Mouse (Mus musculus): ENCODE results near the gene Hps4. TPM values are rescaled to one million over a fixed set of nuclear protein-coding genes. Genes with fewer than 3 reads are reported as not detected.
"Not testable (repeated sequence)": the region's sequence is repeated elsewhere in the genome, so short reads cannot be mapped to it uniquely, and the experiment has no call there.

Gene Hps4
- polyA plus RNA-seq, 1 experiment from 2014 or later = 21.4 TPM

- peaks cover 23% of the 10 kb centered on the region for H3K4me1 ChIP-seq
- peaks cover 69% of the 10 kb centered on the region for H3K27me3 ChIP-seq (ENCODE audit: insufficient read depth, poor library complexity, severe bottlenecking)
- H3K4me3 ChIP-seq = no peak overlapping the region
- H3K9me3 ChIP-seq = no peaks in the 10 kb centered on the region
- H3K36me3 ChIP-seq = no peaks in the 10 kb centered on the region
- DNase-seq (ENCODE audit: low spot score) = no peak
- WGBS = 76% methylated on average over 18 of the region's 18 CpGs
- no peak overlapping the region for H3K27ac ChIP-seq
These were observed 53.2 kb downstream of the Hps4 start for GRCm38 (mm10) chr5:112396066-112396465.

GRCm38 (mm10) chr5:112399284-112399683, 56.4 kb downstream of the Hps4 start:
- WGBS = 74% methylated on average over 10 of the region's 10 CpGs
- Histone ChIP-seq H3K27ac (no peak overlapping the region), H3K36me3 (no peaks in the 10 kb centered on the region), H3K9me3 (no peaks in the 10 kb centered on the region), H3K4me1 (peaks cover 12% of the 10 kb centered on the region), H3K4me3 (no peak overlapping the region), H3K27me3 (ENCODE audit: insufficient read depth, poor library complexity, severe bottlenecking) (peaks cover 40% of the 10 kb centered on the region)
- DNase-seq (ENCODE audit: low spot score) = no peak

- WGBS = 59% methylated on average over 3 of the region's 3 CpGs
- Histone ChIP-seq H3K27me3 (ENCODE audit: insufficient read depth, poor library complexity, severe bottlenecking) (peaks cover 21% of the 10 kb centered on the region; the same call in 1 of the 2 replicates), H3K4me3 (no peak overlapping the region), H3K9me3 (no peaks in the 10 kb centered on the region), H3K27ac (no peak overlapping the region), H3K4me1 (peaks cover 6% of the 10 kb centered on the region), H3K36me3 (no peaks in the 10 kb centered on the region)
- DNase-seq (ENCODE audit: low spot score) = no peak
These were observed 59.6 kb downstream of the Hps4 start for GRCm38 (mm10) chr5:112402437-112402836.

DNA sequence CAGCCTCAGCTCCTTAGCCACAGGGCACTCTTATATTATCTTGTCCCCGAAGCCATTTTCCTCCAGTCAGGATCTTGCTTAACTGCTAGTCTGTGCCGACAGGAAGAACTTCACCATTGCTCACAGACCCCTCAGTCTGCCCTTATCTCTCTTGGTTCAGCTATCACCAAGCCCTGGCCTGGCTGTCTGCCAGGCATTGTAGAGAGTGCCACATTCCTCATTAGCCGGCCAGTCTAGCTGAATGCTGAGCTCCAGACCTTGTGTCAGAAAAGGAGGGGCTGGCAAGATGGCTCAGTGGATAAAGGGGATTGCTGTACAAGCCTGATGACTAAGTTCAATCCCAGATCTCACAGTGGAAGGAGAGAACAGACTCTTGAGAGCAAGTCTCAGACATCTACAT, 63.1 kb downstream of the Hps4 start:
- peak; percentile 81 for DNase-seq (ENCODE audit: low spot score)
- Histone ChIP-seq H3K4me1 (peaks cover 6% of the 10 kb centered on the region), H3K36me3 (no peaks in the 10 kb centered on the region), H3K27me3 (ENCODE audit: insufficient read depth, poor library complexity, severe bottlenecking) (peaks cover 39% of the 10 kb centered on the region), H3K9me3 (no peaks in the 10 kb centered on the region), H3K27ac (no peak overlapping the region), H3K4me3 (no peak overlapping the region)
- WGBS = 22% methylated on average over 3 of the region's 3 CpGs

DNA sequence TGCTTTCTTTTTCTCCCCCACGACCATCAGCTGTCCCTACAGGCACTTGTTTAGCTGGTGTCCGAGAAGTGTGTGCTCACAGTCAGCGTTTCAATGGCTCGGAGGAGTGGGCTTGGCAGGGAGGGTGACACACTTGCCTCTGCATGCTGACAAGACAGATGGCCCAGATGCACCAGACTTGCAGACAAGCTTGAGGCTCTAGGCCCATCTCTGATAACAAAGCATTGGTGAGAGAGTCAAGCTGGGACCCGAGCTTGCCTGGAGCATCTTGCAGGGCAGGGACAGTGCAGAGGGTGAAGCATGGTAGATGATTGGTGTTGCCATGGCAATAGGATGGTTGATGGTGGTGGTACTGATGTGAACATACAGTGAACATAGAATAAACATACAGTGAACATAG, 66.4 kb downstream of the Hps4 start:
- no peak for DNase-seq (ENCODE audit: low spot score)
- Histone ChIP-seq H3K36me3 (no peaks in the 10 kb centered on the region), H3K9me3 (0 out of 2 replicates have a peak, but pooled peaks cover 3% of the 10 kb centered on the region), H3K4me1 (peaks cover 19% of the 10 kb centered on the region), H3K27ac (no peak overlapping the region), H3K4me3 (no peak overlapping the region), H3K27me3 (ENCODE audit: insufficient read depth, poor library complexity, severe bottlenecking) (peaks cover 50% of the 10 kb centered on the region)
- WGBS = 63% methylated on average over 5 of the region's 5 CpGs

GRCm38 (mm10) chr5:112411072-112411471, 68.2 kb downstream of the Hps4 start:
- H3K9me3 ChIP-seq = 0 out of 2 replicates have a peak, but pooled peaks cover 3% of the 10 kb centered on the region
- WGBS = 45% methylated on average over 11 of the region's 11 CpGs
- peaks cover 47% of the 10 kb centered on the region for H3K27me3 ChIP-seq (ENCODE audit: insufficient read depth, poor library complexity, severe bottlenecking)

GRCm38 (mm10) chr5:112411514-112412335, 68.8 kb downstream of the Hps4 start:
- peaks cover 13% of the 10 kb centered on the region; the same call in 1 of the 2 replicates for H3K4me1 ChIP-seq
- H3K36me3 ChIP-seq = no peaks in the 10 kb centered on the region
- peaks cover 54% of the 10 kb centered on the region for H3K27me3 ChIP-seq (ENCODE audit: insufficient read depth, poor library complexity, severe bottlenecking)
- 16% methylated on average over 19 of the region's 19 CpGs for WGBS
- H3K27ac ChIP-seq = peak overlapping the region; percentile 9; the same call in 1 of the 2 replicates
- H3K4me3 ChIP-seq = peak overlapping the region; percentile 28; the same call in 1 of the 2 replicates
- 0 out of 2 replicates have a peak, but pooled peaks cover 3% of the 10 kb centered on the region for H3K9me3 ChIP-seq
- no peak for DNase-seq (ENCODE audit: low spot score)

More at GRCm38 (mm10) chr5:112411072-112411471, 68.2 kb downstream of the Hps4 start:
- H3K4me3 ChIP-seq = no peak overlapping the region
- no peak for DNase-seq (ENCODE audit: low spot score)
- peaks cover 14% of the 10 kb centered on the region for H3K4me1 ChIP-seq
- H3K36me3 ChIP-seq = no peaks in the 10 kb centered on the region
- no peak overlapping the region for H3K27ac ChIP-seq

DNA sequence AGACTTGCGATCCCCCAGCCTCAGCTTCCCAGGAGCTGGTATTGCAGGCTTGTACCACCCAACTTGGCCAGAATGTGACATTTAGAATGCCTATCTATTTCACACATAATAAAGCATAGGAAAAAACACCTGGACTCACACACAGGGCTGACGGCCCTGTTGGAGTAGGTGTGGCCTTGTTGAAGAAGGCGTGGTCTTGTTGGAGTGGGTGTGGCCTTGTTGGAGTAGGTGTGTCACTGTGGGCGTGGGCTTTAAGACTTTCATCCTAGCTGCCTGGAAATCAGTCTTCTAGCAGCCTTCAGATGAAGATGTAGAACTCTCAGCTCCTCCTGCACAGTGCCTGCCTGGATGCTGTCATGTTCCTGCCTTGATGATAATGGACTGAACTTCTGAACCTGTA, 69.9 kb downstream of the Hps4 start:
- not testable (repeated sequence) for H3K36me3 ChIP-seq; DNase-seq (ENCODE audit: low spot score); H3K4me3 ChIP-seq; H3K9me3 ChIP-seq; H3K27ac ChIP-seq
- Histone ChIP-seq H3K27me3 (ENCODE audit: insufficient read depth, poor library complexity, severe bottlenecking) (peaks cover 60% of the 10 kb centered on the region), H3K4me1 (peaks cover 13% of the 10 kb centered on the region; the same call in 1 of the 2 replicates)
- WGBS = 72% methylated on average over 4 of the region's 4 CpGs

- H3K4me1 ChIP-seq = peaks cover 7% of the 10 kb centered on the region; the same call in 1 of the 2 replicates
- peaks cover 53% of the 10 kb centered on the region; the same call in 1 of the 2 replicates for H3K27me3 ChIP-seq (ENCODE audit: insufficient read depth, poor library complexity, severe bottlenecking)
- no peak overlapping the region for H3K27ac ChIP-seq
- 64% methylated on average over 5 of the region's 5 CpGs for WGBS
- no peak overlapping the region for H3K4me3 ChIP-seq
- H3K36me3 ChIP-seq = no peaks in the 10 kb centered on the region
- H3K9me3 ChIP-seq = 0 out of 2 replicates have a peak, but pooled peaks cover 3% of the 10 kb centered on the region
- DNase-seq (ENCODE audit: low spot score) = no peak
These were observed 73.8 kb downstream of the Hps4 start for GRCm38 (mm10) chr5:112416673-112417072.

DNA sequence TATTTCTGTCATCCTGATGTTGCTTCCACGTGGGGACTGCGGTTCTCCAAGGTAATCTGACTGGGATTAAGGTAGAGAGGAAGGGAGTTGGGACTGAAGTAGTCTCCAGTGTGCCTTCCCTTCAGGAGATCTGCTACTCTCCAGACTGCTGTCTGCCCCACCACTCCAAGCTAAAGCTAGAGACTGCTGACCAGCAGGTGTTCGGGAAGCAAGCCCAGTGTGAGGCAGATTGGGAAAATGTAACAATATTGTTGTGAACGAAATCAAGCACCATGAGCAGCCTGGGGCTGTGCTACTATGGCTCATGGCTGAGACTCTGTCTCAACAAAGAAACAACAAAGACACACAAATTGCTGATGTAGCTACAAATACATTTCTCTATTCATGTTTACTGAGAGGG, 75.1 kb downstream of the Hps4 start:
- Histone ChIP-seq H3K27ac (no peak overlapping the region), H3K27me3 (ENCODE audit: insufficient read depth, poor library complexity, severe bottlenecking) (peaks cover 56% of the 10 kb centered on the region)
- 55% methylated on average over 4 of the region's 4 CpGs for WGBS

DNA sequence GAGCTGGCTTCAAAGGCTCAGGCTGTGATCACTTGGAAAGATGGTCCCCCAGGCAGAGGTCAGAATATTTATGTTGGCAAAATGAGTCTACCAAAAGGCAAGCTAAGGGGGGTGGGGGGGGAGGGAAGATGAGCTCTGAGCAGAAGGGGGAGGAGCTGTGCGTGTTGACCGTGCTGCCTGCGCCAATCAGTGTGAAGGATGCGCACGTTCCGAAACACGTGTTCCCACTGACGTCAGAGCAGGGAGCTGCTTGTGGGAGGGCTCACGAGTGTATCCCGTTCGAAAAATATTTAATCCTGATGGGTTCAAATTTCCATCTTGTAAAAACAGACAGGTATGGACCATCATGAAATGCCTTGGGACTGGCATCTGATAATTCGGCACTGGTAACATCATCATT, 76.7 kb downstream of the Hps4 start:
- no peak for DNase-seq (ENCODE audit: low spot score)
- peaks cover 72% of the 10 kb centered on the region for H3K27me3 ChIP-seq (ENCODE audit: insufficient read depth, poor library complexity, severe bottlenecking)
- no peaks in the 10 kb centered on the region for H3K36me3 ChIP-seq
- 27% methylated on average over 12 of the region's 12 CpGs for WGBS
- no peaks in the 10 kb centered on the region for H3K9me3 ChIP-seq
- no peak overlapping the region for H3K27ac ChIP-seq
- H3K4me1 ChIP-seq = no peaks in the 10 kb centered on the region
- no peak overlapping the region for H3K4me3 ChIP-seq

More for the DNA sequence above, 75.1 kb downstream of the Hps4 start:
- Histone ChIP-seq H3K9me3 (0 out of 2 replicates have a peak, but pooled peaks cover 3% of the 10 kb centered on the region), H3K4me3 (no peak overlapping the region), H3K36me3 (no peaks in the 10 kb centered on the region), H3K4me1 (no peaks in the 10 kb centered on the region)
- DNase-seq (ENCODE audit: low spot score) = no peak

- Histone ChIP-seq H3K9me3 (no peaks in the 10 kb centered on the region), H3K36me3 (no peaks in the 10 kb centered on the region), H3K27me3 (ENCODE audit: insufficient read depth, poor library complexity, severe bottlenecking) (peaks cover 94% of the 10 kb centered on the region), H3K4me1 (peaks cover 4% of the 10 kb centered on the region; the same call in 1 of the 2 replicates), H3K4me3 (no peak overlapping the region), H3K27ac (no peak overlapping the region)
- 79% methylated on average over 7 of the region's 7 CpGs for WGBS
- DNase-seq (ENCODE audit: low spot score) = no peak
These were observed 83.8 kb downstream of the Hps4 start for GRCm38 (mm10) chr5:112426635-112427034.

GRCm38 (mm10) chr5:112427283-112427682, 84.4 kb downstream of the Hps4 start:
- peaks cover 4% of the 10 kb centered on the region; the same call in 1 of the 2 replicates for H3K4me1 ChIP-seq
- no peak overlapping the region for H3K27ac ChIP-seq
- no peaks in the 10 kb centered on the region for H3K36me3 ChIP-seq
- H3K27me3 ChIP-seq (ENCODE audit: insufficient read depth, poor library complexity, severe bottlenecking) = peaks cover 94% of the 10 kb centered on the region
- no peak for DNase-seq (ENCODE audit: low spot score)
- no peaks in the 10 kb centered on the region for H3K9me3 ChIP-seq
- H3K4me3 ChIP-seq = no peak overlapping the region
- 40% methylated on average over 2 of the region's 2 CpGs for WGBS

Measured in heart, embryonic 10.5 days (tissue).